Mouse (Mus musculus): ENCODE results near the gene Ldhc. TPM values are rescaled to one million over a fixed set of nuclear protein-coding genes. Genes with fewer than 3 reads are reported as not detected.
A peak's percentile ranks its signal among the peaks of the same experiment; 100 is the strongest.
"Not testable (repeated sequence)": the region's sequence is repeated elsewhere in the genome, so short reads cannot be mapped to it uniquely, and the experiment has no call there.

Gene Ldhc
- polyA plus RNA-seq, 1 experiment from 2014 or later = 0.73 TPM

GRCm38 (mm10) chr7:46871988-46872387, 11.0 kb downstream of the Ldhc start:
- H3K4me1 ChIP-seq (replicated peaks; ENCODE audit: control insufficient read depth, insufficient read depth, low read length) = peaks cover 5% of the 10 kb centered on the region; the same call in 1 of the 2 replicates
- H3K36me3 ChIP-seq (ENCODE audit: control insufficient read depth, insufficient read depth, low read length) = no peaks in the 10 kb centered on the region
- DNase-seq (ENCODE audit: low spot score) (no peak), ATAC-seq (replicated peaks; ENCODE audit: low FRiP score) (0 out of 2 replicates have a peak, but pooled peaks have one; percentile 23)
- no peak overlapping the region for H3K27ac ChIP-seq (ENCODE audit: low read depth, low read length)
- 46% methylated on average over 4 of the region's 4 CpGs for WGBS
- H3K9ac ChIP-seq (ENCODE audit: low read depth, low read length) = no peak overlapping the region
- H3K4me3 ChIP-seq (ENCODE audit: low read depth, low read length) = no peak overlapping the region
- H3K4me2 ChIP-seq = no peak overlapping the region
- H3K27me3 ChIP-seq (replicated peaks; ENCODE audit: control insufficient read depth, insufficient read depth, low read length) = no peaks in the 10 kb centered on the region
- H3K9me3 ChIP-seq (ENCODE audit: control insufficient read depth, low read length) = no peaks in the 10 kb centered on the region

- DNase-seq (ENCODE audit: low spot score) = no peak
- H3K9me3 ChIP-seq (ENCODE audit: control insufficient read depth, low read length) = no peaks in the 10 kb centered on the region
These were observed 15.8 kb downstream of the Ldhc start for GRCm38 (mm10) chr7:46876841-46877240.

GRCm38 (mm10) chr7:46877255-46877654, 16.3 kb downstream of the Ldhc start:
- Histone ChIP-seq H3K36me3 (ENCODE audit: control insufficient read depth, insufficient read depth, low read length) (no peaks in the 10 kb centered on the region), H3K4me1 (replicated peaks; ENCODE audit: control insufficient read depth, insufficient read depth, low read length) (peaks cover 8% of the 10 kb centered on the region; the same call in 1 of the 2 replicates), H3K4me3 (ENCODE audit: low read depth, low read length) (no peak overlapping the region), H3K27ac (ENCODE audit: low read depth, low read length) (no peak overlapping the region), H3K9ac (ENCODE audit: low read depth, low read length) (no peak overlapping the region), H3K4me2 (no peak overlapping the region), H3K27me3 (replicated peaks; ENCODE audit: control insufficient read depth, insufficient read depth, low read length) (no peaks in the 10 kb centered on the region), H3K9me3 (ENCODE audit: control insufficient read depth, low read length) (no peaks in the 10 kb centered on the region)
- 43% methylated on average over 6 of the region's 6 CpGs for WGBS
- ATAC-seq (replicated peaks; ENCODE audit: low FRiP score) (no peak; the same call in 1 of the 2 replicates), DNase-seq (ENCODE audit: low spot score) (no peak)

More at GRCm38 (mm10) chr7:46876841-46877240, 15.8 kb downstream of the Ldhc start:
- 61% methylated on average over 4 of the region's 4 CpGs for WGBS
- Histone ChIP-seq H3K36me3 (ENCODE audit: control insufficient read depth, insufficient read depth, low read length) (no peaks in the 10 kb centered on the region), H3K27ac (ENCODE audit: low read depth, low read length) (no peak overlapping the region), H3K4me1 (replicated peaks; ENCODE audit: control insufficient read depth, insufficient read depth, low read length) (peaks cover 8% of the 10 kb centered on the region; the same call in 1 of the 2 replicates), H3K4me3 (ENCODE audit: low read depth, low read length) (no peak overlapping the region), H3K9ac (ENCODE audit: low read depth, low read length) (no peak overlapping the region), H3K27me3 (replicated peaks; ENCODE audit: control insufficient read depth, insufficient read depth, low read length) (no peaks in the 10 kb centered on the region), H3K4me2 (no peak overlapping the region)
- no peak for ATAC-seq (replicated peaks; ENCODE audit: low FRiP score)

DNA sequence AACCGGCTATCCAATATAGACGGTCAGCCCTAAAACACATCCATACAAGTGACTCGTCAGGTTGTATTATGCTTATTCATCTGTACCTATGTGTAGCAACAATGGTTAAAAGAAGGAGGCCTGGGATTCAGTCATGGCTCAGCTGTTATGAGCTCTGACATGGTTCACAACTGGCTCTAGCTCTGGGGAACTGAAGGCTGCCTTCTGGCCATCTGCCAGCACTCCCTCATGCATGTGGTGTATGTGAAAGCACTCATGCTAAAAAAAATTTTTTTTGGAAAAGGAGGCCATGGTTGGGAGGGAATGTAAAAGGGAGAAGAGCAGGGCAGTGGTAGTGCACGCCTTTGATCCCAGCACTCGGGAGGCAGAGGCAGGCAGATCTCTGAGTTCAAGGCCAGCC, 18.8 kb downstream of the Ldhc start:
- no peak overlapping the region for H3K4me3 ChIP-seq (ENCODE audit: low read depth, low read length)
- no peaks in the 10 kb centered on the region for H3K9me3 ChIP-seq (ENCODE audit: control insufficient read depth, low read length)
- H3K9ac ChIP-seq (ENCODE audit: low read depth, low read length) = no peak overlapping the region
- H3K4me2 ChIP-seq = no peak overlapping the region
- H3K27me3 ChIP-seq (replicated peaks; ENCODE audit: control insufficient read depth, insufficient read depth, low read length) = no peaks in the 10 kb centered on the region
- DNase-seq (ENCODE audit: low spot score) (no peak), ATAC-seq (replicated peaks; ENCODE audit: low FRiP score) (no peak)
- 91% methylated on average over 5 of the region's 5 CpGs for WGBS
- no peaks in the 10 kb centered on the region for H3K36me3 ChIP-seq (ENCODE audit: control insufficient read depth, insufficient read depth, low read length)
- H3K27ac ChIP-seq (ENCODE audit: low read depth, low read length) = no peak overlapping the region
- peaks cover 14% of the 10 kb centered on the region for H3K4me1 ChIP-seq (replicated peaks; ENCODE audit: control insufficient read depth, insufficient read depth, low read length)

DNA sequence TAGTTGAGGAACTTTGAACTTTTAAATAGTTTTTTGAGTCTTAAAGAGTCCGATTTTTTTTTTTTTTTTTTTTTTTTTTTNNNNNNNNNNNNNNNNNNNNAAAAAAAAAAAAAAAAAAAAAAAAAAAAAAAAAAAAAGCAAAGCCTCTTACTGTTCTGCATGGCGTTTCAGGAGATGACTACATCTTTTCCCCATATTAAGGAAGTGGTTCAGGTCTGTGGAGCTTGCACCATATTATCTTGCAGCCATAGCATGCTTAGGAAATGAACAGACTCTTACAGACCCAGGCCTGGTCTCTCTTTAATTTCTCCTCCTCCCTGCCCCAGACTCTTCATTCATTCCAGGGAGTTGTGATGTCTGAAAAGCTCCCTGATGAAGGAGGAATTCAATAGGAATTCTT, 20.0 kb downstream of the Ldhc start:
- H3K27me3 ChIP-seq (replicated peaks; ENCODE audit: control insufficient read depth, insufficient read depth, low read length) = no peaks in the 10 kb centered on the region
- ATAC-seq (replicated peaks; ENCODE audit: low FRiP score) (no peak), DNase-seq (ENCODE audit: low spot score) (no peak)
- no peak overlapping the region for H3K27ac ChIP-seq (ENCODE audit: low read depth, low read length)
- H3K36me3 ChIP-seq (ENCODE audit: control insufficient read depth, insufficient read depth, low read length) = no peaks in the 10 kb centered on the region
- H3K9me3 ChIP-seq (ENCODE audit: control insufficient read depth, low read length) = no peaks in the 10 kb centered on the region
- H3K4me1 ChIP-seq (replicated peaks; ENCODE audit: control insufficient read depth, insufficient read depth, low read length) = peaks cover 14% of the 10 kb centered on the region
- 84% methylated on average over 2 of the region's 2 CpGs for WGBS
- H3K4me2 ChIP-seq = no peak overlapping the region
- no peak overlapping the region for H3K9ac ChIP-seq (ENCODE audit: low read depth, low read length)
- no peak overlapping the region for H3K4me3 ChIP-seq (ENCODE audit: low read depth, low read length)

DNA sequence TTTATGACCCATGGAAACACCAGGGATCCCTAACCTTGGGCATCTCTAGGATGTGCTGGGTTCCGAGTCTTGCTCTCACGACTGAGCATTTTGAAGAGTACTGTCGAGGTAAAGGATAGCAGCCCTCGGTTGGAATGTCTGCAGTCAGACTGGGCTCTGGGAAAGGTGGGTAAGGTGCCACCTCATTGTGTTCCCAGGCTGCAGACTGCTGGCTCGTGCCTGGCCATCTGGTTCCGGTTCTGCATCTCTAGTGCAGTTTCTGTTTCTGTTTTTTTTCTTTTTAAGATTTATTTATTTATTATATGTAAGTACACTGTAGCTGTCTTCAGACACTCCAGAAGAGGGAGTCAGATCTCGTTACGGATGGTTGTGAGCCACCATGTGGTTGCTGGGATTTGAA, 20.9 kb downstream of the Ldhc start:
- not testable (repeated sequence) for H3K36me3 ChIP-seq (ENCODE audit: control insufficient read depth, insufficient read depth, low read length); H3K4me2 ChIP-seq; H3K9me3 ChIP-seq (ENCODE audit: control insufficient read depth, low read length); H3K27ac ChIP-seq (ENCODE audit: low read depth, low read length); H3K9ac ChIP-seq (ENCODE audit: low read depth, low read length); H3K4me3 ChIP-seq (ENCODE audit: low read depth, low read length); DNase-seq (ENCODE audit: low spot score); H3K27me3 ChIP-seq (replicated peaks; ENCODE audit: control insufficient read depth, insufficient read depth, low read length); ATAC-seq (replicated peaks; ENCODE audit: low FRiP score)
- WGBS = 82% methylated on average over 6 of the region's 8 CpGs
- H3K4me1 ChIP-seq (replicated peaks; ENCODE audit: control insufficient read depth, insufficient read depth, low read length) = peaks cover 14% of the 10 kb centered on the region

DNA sequence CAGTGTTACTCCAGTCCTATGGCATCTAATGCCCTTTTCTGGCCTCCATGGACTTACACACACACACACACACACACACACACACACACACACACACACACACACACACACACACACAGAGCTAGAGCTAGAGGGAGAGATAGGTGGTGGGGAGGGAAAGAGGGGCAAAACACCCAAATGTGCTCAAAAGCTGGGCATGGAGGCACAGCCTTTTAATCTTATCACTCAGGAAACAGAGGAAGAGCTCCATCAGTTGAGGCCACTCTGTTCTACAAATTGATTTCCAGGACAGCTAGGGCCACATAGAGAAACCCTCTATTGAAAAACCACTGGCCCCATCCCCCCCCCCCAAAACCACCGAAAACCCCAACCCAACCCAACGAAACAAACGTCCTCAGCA, 22.3 kb downstream of the Ldhc start:
- peaks cover 10% of the 10 kb centered on the region for H3K4me1 ChIP-seq (replicated peaks; ENCODE audit: control insufficient read depth, insufficient read depth, low read length)
- peak overlapping the region; percentile 34 for H3K27ac ChIP-seq (ENCODE audit: low read depth, low read length)
- no peak for DNase-seq (ENCODE audit: low spot score)
- H3K9me3 ChIP-seq (ENCODE audit: control insufficient read depth, low read length) = no peaks in the 10 kb centered on the region
- ATAC-seq (replicated peaks; ENCODE audit: low FRiP score) = peak; percentile 70
- H3K36me3 ChIP-seq (ENCODE audit: control insufficient read depth, insufficient read depth, low read length) = peaks cover 2% of the 10 kb centered on the region; the same call in 1 of the 2 replicates
- H3K27me3 ChIP-seq (replicated peaks; ENCODE audit: control insufficient read depth, insufficient read depth, low read length) = no peaks in the 10 kb centered on the region
- WGBS = 67% methylated on average over 3 of the region's 3 CpGs
- H3K4me2 ChIP-seq = no peak overlapping the region; the same call in 1 of the 2 replicates
- no peak overlapping the region for H3K9ac ChIP-seq (ENCODE audit: low read depth, low read length)
- no peak overlapping the region for H3K4me3 ChIP-seq (ENCODE audit: low read depth, low read length)

DNA sequence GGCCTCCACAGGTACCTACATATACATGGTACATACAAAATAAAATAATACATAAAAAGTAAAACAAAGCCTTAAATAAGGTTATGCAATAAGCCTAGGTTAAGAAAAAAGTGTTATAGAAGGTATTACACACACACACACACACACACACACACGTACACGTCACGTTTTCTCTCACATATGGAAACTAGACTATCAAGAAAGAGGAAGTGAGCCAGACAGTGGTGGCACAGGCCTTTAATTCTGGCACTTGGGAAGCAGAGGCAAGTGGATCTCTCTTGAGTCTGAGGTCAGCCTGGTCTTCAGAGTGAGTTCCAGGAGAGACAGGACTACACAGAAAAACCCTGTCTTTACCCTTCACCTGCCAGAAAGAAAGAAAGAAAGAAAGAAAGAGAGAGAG, 34.5 kb downstream of the Ldhc start:
- Histone ChIP-seq H3K9me3 (ENCODE audit: control insufficient read depth, low read length) (no peaks in the 10 kb centered on the region), H3K4me1 (replicated peaks; ENCODE audit: control insufficient read depth, insufficient read depth, low read length) (no peaks in the 10 kb centered on the region; the same call in 1 of the 2 replicates), H3K4me2 (no peak overlapping the region), H3K9ac (ENCODE audit: low read depth, low read length) (no peak overlapping the region), H3K36me3 (ENCODE audit: control insufficient read depth, insufficient read depth, low read length) (peaks cover 30% of the 10 kb centered on the region), H3K27ac (ENCODE audit: low read depth, low read length) (no peak overlapping the region), H3K27me3 (replicated peaks; ENCODE audit: control insufficient read depth, insufficient read depth, low read length) (no peaks in the 10 kb centered on the region), H3K4me3 (ENCODE audit: low read depth, low read length) (no peak overlapping the region)
- DNase-seq (ENCODE audit: low spot score) = no peak
- WGBS = 86% methylated on average over 3 of the region's 3 CpGs
- no peak for ATAC-seq (replicated peaks; ENCODE audit: low FRiP score)

DNA sequence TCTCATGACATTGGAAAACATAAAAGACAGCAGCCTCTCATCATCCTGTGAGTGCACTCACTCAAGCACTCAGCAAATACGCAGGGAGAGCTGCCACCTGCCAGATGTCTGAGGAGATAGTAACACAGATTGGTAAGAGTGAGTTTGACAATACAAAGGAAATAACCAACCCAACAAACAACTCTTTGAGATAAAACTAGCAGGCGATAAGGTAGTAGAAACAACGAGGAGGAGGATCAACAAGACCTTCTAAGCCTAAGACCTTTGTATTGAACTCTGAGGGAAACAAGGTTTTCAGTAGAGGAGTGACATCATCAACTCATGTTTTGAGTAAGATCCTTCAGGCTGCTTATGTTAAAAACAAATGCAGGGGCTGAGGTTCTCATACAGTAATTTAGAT, 38.3 kb downstream of the Ldhc start:
- no peaks in the 10 kb centered on the region for H3K9me3 ChIP-seq (ENCODE audit: control insufficient read depth, low read length)
- 54% methylated on average over 3 of the region's 3 CpGs for WGBS
- no peak overlapping the region for H3K27ac ChIP-seq (ENCODE audit: low read depth, low read length)
- no peak overlapping the region for H3K4me2 ChIP-seq
- H3K4me3 ChIP-seq (ENCODE audit: low read depth, low read length) = no peak overlapping the region
- H3K4me1 ChIP-seq (replicated peaks; ENCODE audit: control insufficient read depth, insufficient read depth, low read length) = no peaks in the 10 kb centered on the region; the same call in 1 of the 2 replicates
- H3K36me3 ChIP-seq (ENCODE audit: control insufficient read depth, insufficient read depth, low read length) = peaks cover 21% of the 10 kb centered on the region
- DNase-seq (ENCODE audit: low spot score) (peak; percentile 3), ATAC-seq (replicated peaks; ENCODE audit: low FRiP score) (no peak)
- no peaks in the 10 kb centered on the region for H3K27me3 ChIP-seq (replicated peaks; ENCODE audit: control insufficient read depth, insufficient read depth, low read length)
- no peak overlapping the region for H3K9ac ChIP-seq (ENCODE audit: low read depth, low read length)
